Mouse (Mus musculus) heart, adult 2 months (tissue): ENCODE data around the gene Zfp827. TPM values are rescaled to one million over a fixed set of nuclear protein-coding genes. Genes with fewer than 3 reads are reported as not detected.

Experiments used
- DNase-seq, 2 experiments: peaks; one replicate each; pipeline ENCODE4 v3.0.0; 2021
- H3K27ac ChIP-seq: fragments of 200-600 bp; 2 replicates; pipeline ENCODE4 v1.8.1; 2022
- H3K27me3 ChIP-seq: fragments of 200-500 bp; 2 replicates; pipeline ENCODE4 v1.6.1; 2012; ENCODE audit warnings: mild to moderate bottlenecking, low read length, inconsistent platforms, mixed read lengths; ENCODE audit not compliant: control insufficient read depth, insufficient read depth
- H3K36me3 ChIP-seq: fragments of 200-500 bp; 2 replicates; pipeline ENCODE4 v1.6.1; 2012; ENCODE audit warnings: low read length, inconsistent platforms; ENCODE audit not compliant: control insufficient read depth, insufficient read depth
- H3K4me1 ChIP-seq: fragments of 200-500 bp; 2 replicates; pipeline ENCODE4 v1.6.1; 2011; ENCODE audit warnings: low read length; ENCODE audit not compliant: control insufficient read depth, insufficient read depth
- H3K4me3 ChIP-seq: fragments of 200-600 bp; 2 replicates; pipeline ENCODE4 v1.8.1; 2022
- H3K79me2 ChIP-seq: fragments of 200-500 bp; replicated peaks from 2 replicates; pipeline ENCODE4 v1.6.1; 2012; ENCODE audit warnings: mild to moderate bottlenecking, inconsistent platforms, low read length, moderate library complexity, mixed read lengths; ENCODE audit not compliant: control insufficient read depth, insufficient read depth
- H3K9ac ChIP-seq: fragments of 200-500 bp; 2 replicates; pipeline ENCODE4 v1.6.1; 2012; ENCODE audit warnings: low read depth, mild to moderate bottlenecking, control low read depth, inconsistent platforms, low read length, mixed read lengths
- CTCF ChIP-seq: fragments of 200-600 bp; IDR thresholded peaks from 2 replicates; pipeline ENCODE4 v1.8.1; 2022; ENCODE audit warnings: antibody characterized with exemption, mild to moderate bottlenecking, moderate library complexity
- EP300 ChIP-seq: fragments of 200-500 bp; IDR thresholded peaks from 2 replicates; pipeline ENCODE4 v1.6.1; 2011; ENCODE audit warnings: low read depth, low read length, control low read depth; ENCODE audit not compliant: insufficient read depth
- POLR2A ChIP-seq: fragments of 200-500 bp; IDR thresholded peaks from 2 replicates; pipeline ENCODE4 v1.6.1; 2011; ENCODE audit warnings: mild to moderate bottlenecking, low read depth, low read length, control low read depth; ENCODE audit not compliant: insufficient read depth
- WGBS: fragments of 180-500 bp; shearing (Covaris S2); methylation state at CpG from one replicate; pipeline ENCODE4 v1.1.7; 2018; 5-methylcytosine and 5-hydroxymethylcytosine counted together
- intact Hi-C: fragments of 180-260 bp; cut with DNase I; formaldehyde crosslinking; loops from one replicate; pipeline ENCODE4 v1.15.1; 2025
- polyA plus RNA-seq: library from polyadenylated mRNA; depleted of rRNA; stranded (reverse); fragments of >200 nt; gene quantifications from 2 replicates; pipeline ENCODE4 v1.2.3, GENCODE M21; 2012
- total RNA-seq, 2 experiments: library from RNA; stranded (reverse); gene quantifications; 2 replicates each; pipeline ENCODE4 v1.2.3; 2021

Zfp827 gene
- total and polyA plus RNA-seq, 3 experiments = 10.5 to 15.8 (median 12.8) TPM

DNA sequence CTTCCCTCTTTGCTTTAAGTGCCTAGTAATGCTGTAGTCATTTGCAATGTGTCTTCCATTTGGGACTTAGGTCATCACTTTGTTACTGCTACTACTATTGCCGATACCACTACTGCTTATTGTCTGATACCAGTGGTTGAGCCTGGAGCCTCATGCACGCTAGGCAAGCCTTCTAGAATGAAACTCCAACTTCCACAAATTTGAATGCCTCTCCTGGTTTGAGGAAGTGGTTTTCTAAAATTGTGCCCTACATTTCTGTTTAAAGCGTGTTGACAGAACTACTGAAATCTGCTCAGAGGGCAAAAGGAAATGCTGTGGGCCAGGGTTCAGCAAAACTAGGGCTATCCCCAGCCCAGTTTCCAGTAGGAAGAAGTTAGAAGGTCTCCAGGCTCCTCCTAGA is 115.5 kb downstream of the Zfp827 start:
- intact Hi-C loops = no loop called here

DNA sequence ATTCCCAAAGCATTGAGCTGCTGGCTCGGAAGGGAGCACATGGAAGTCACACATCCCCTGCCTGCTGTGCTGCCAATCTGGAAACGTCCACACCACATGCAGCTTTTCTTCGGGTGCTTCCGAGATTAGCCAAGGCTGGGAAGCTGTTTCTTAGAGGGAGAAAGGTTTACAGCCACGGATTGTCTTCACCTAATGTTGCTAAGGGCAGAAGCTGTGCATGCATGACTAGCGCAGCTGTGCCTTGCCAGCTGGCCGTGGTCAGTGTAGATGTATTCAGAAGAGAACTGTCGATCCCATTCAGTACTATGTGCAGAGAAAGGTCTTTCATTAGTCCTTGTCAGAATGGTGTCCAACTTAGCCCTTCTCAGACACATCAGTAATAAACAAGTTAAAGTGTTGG is 117.0 kb downstream of the Zfp827 start:
- no peak for TF ChIP-seq POLR2A
- no peaks in the 10 kb centered on the region for H3K36me3 ChIP-seq
- H3K4me1 ChIP-seq = no peaks in the 10 kb centered on the region
- intact Hi-C loops = no loop called here
- H3K27ac ChIP-seq = no peak overlapping the region
- H3K9ac ChIP-seq = no peak overlapping the region
- no peaks in the 10 kb centered on the region for H3K27me3 ChIP-seq
- WGBS = 76% methylated on average over 8 of the region's 8 CpGs
- H3K79me2 ChIP-seq = no peaks in the 10 kb centered on the region
- DNase-seq = no peak
- no peak overlapping the region for H3K4me3 ChIP-seq

More for the DNA sequence above, 115.5 kb downstream of the Zfp827 start:
- H3K9ac ChIP-seq = no peak overlapping the region
- H3K79me2 ChIP-seq = no peaks in the 10 kb centered on the region
- no peak overlapping the region for H3K27ac ChIP-seq
- 89% methylated on average over 3 of the region's 3 CpGs for WGBS
- no peak for DNase-seq
- H3K36me3 ChIP-seq = no peaks in the 10 kb centered on the region
- no peaks in the 10 kb centered on the region for H3K4me1 ChIP-seq
- no peak overlapping the region for H3K4me3 ChIP-seq
- H3K27me3 ChIP-seq = no peaks in the 10 kb centered on the region
- no peak for TF ChIP-seq POLR2A
- TF ChIP-seq EP300 = no peak

DNA sequence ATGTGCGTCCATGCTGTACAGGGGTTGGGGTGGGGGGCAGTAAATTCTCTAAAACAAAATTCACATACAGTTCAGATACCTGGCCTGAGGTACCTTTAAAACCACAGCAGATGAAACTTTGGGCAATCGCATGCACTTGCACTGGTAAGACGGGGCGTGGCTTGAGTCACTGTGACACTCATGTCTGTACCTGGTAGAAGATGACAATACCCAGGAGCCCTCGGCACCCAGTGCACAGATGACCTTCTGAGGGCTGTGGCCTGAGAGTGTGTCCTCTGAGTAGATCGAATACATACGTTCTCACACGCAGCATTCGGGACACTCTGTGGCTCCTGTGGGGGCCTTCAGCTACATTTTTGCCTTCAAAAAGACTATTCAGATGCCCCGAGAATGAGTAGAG is 117.4 kb downstream of the Zfp827 start:
- no peak for DNase-seq
- H3K36me3 ChIP-seq = no peaks in the 10 kb centered on the region
- intact Hi-C loops = no loop called here
- WGBS = 94% methylated on average over 10 of the region's 10 CpGs
- H3K4me1 ChIP-seq = no peaks in the 10 kb centered on the region
- no peaks in the 10 kb centered on the region for H3K79me2 ChIP-seq
- H3K9ac ChIP-seq = no peak overlapping the region
- TF ChIP-seq EP300 (no peak), POLR2A (no peak), CTCF (no peak)
- H3K27me3 ChIP-seq = no peaks in the 10 kb centered on the region
- no peak overlapping the region for H3K4me3 ChIP-seq
- H3K27ac ChIP-seq = no peak overlapping the region

DNA sequence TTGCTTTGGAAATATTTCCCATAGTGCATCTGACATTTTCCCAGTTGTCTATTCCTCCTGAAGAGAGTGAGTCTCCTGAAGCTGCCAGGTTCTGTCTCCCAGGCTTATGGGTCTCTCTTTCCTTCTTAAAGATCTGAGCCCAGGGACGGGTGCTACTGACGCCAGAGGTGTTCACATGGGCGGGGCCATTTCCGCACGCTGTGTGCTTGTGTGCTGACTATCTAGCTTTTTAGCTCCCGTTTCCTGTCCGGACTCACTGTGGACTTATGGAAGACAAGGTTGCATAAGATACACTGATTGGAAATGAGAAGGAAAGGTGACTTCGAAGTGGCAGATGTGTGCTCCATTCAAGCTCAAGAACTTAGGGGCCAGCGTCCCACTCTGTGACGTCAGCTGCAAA is 120.6 kb downstream of the Zfp827 start:
- H3K27ac ChIP-seq = no peak overlapping the region
- no peaks in the 10 kb centered on the region for H3K4me1 ChIP-seq
- no peak overlapping the region for H3K4me3 ChIP-seq
- no peak for DNase-seq
- no peaks in the 10 kb centered on the region for H3K36me3 ChIP-seq
- TF ChIP-seq POLR2A = no peak
- TF ChIP-seq CTCF = no peak
- TF ChIP-seq EP300 = no peak
- no peak overlapping the region for H3K9ac ChIP-seq
- 83% methylated on average over 10 of the region's 10 CpGs for WGBS
- intact Hi-C loops = no loop called here
- no peaks in the 10 kb centered on the region; the same call in 1 of the 2 replicates for H3K79me2 ChIP-seq
- H3K27me3 ChIP-seq = no peaks in the 10 kb centered on the region

DNA sequence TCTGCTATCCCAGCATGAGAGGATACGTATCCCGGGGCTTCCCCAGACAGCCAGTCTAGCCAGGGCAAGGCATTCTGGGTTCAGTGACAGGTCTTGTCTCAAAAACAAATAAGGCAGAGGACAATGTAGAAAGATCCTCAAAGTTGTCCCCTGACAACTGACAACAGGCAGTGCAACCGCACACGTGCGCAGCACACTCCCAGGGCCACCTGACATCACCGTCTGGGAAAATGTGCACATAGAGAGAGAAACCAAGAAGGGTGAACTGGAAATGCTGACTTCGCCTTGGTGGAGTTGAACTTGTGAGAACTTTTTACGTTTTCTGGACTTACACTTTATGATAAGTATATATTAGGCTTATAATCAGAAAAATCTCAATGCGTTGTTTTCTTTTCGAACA is 121.6 kb downstream of the Zfp827 start:
- WGBS = 92% methylated on average over 10 of the region's 10 CpGs
- Histone ChIP-seq H3K79me2 (no peaks in the 10 kb centered on the region; the same call in 1 of the 2 replicates), H3K4me3 (no peak overlapping the region), H3K27me3 (no peaks in the 10 kb centered on the region), H3K27ac (no peak overlapping the region), H3K36me3 (no peaks in the 10 kb centered on the region), H3K9ac (no peak overlapping the region), H3K4me1 (no peaks in the 10 kb centered on the region)
- TF ChIP-seq EP300 (no peak), CTCF (no peak), POLR2A (no peak)
- DNase-seq = no peak
- intact Hi-C loops = no loop called here

DNA sequence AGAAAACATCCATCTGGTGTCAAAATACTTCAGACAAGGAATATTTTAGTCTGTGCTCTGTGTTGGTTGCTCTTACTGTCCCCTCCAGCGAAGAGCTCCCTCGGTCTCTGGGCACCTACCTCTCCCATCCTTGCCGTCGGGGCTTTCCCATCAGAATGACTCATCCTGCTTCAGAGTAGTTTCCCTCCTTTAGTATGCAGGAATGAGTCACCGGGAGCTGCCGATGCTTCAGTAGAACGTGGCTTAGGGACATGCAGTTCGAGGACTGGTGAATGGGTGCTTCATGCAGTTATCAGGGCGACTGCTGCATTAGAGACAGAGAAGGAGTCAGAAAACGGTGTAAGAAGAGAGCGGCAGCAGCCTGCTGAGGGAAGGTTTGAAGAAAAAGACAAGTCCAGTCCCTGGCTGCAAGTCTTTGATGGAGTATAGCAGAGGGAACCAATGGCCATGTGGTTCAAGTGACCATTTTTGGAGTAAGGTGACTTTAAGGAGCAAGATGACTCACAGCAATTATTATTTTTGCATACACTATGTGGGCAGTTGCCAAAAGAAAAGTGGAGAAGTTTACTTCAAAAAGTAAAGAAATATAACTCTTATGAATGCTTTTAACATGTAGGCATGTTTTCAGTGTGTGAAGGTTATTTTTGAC is 122.4 kb downstream of the Zfp827 start:
- Histone ChIP-seq H3K27me3 (no peaks in the 10 kb centered on the region), H3K4me3 (no peak overlapping the region), H3K4me1 (no peaks in the 10 kb centered on the region), H3K79me2 (no peaks in the 10 kb centered on the region; the same call in 1 of the 2 replicates), H3K9ac (no peak overlapping the region), H3K36me3 (no peaks in the 10 kb centered on the region), H3K27ac (no peak overlapping the region)
- TF ChIP-seq EP300 = no peak
- no peak for TF ChIP-seq POLR2A
- TF ChIP-seq CTCF = no peak
- intact Hi-C loops = no loop called here
- DNase-seq = no peak
- 33% methylated on average over 11 of the region's 11 CpGs for WGBS
